Mouse (Mus musculus) midbrain, embryonic 16.5 days (tissue): ENCODE data around the gene Tns4. TPM values are rescaled to one million over a fixed set of nuclear protein-coding genes. Genes with fewer than 3 reads are reported as not detected.

Experiments
- ATAC-seq: fragments of 200-750 bp; cut with Nextera tagmentation; 2 replicates; pipeline ENCODE4 v1.8.0; 2017; ENCODE audit warnings: moderate TSS enrichment
- H3K27ac ChIP-seq: fragments of 300-500 bp; sonication (generic); 2 replicates; pipeline ENCODE4 v1.5.1; 2014; ENCODE audit warnings: mild to moderate bottlenecking, low read length, mixed read lengths
- H3K27me3 ChIP-seq: fragments of 300-500 bp; sonication (generic); 2 replicates; pipeline ENCODE4 v1.6.1; 2014; ENCODE audit warnings: low read depth, low read length, mixed read lengths; ENCODE audit not compliant: control insufficient read depth, insufficient read depth
- H3K36me3 ChIP-seq: fragments of 300-500 bp; sonication (generic); 2 replicates; pipeline ENCODE4 v1.6.1; 2014; ENCODE audit warnings: mild to moderate bottlenecking, low read length, moderate library complexity, mixed read lengths; ENCODE audit not compliant: control insufficient read depth, insufficient read depth
- H3K4me1 ChIP-seq: fragments of 300-500 bp; sonication (generic); 2 replicates; pipeline ENCODE4 v1.6.1; 2014; ENCODE audit warnings: mild to moderate bottlenecking, low read length, mixed read lengths; ENCODE audit not compliant: control insufficient read depth, insufficient read depth
- H3K4me2 ChIP-seq: fragments of 300-500 bp; sonication (generic); 2 replicates; pipeline ENCODE4 v1.6.1; 2014; ENCODE audit warnings: mild to moderate bottlenecking, low read length, mixed read lengths
- H3K4me3 ChIP-seq: fragments of 300-500 bp; sonication (generic); 2 replicates; pipeline ENCODE4 v1.5.1; 2014; ENCODE audit warnings: low read depth, mild to moderate bottlenecking, low read length, moderate library complexity, mixed read lengths
- H3K9ac ChIP-seq: fragments of 300-500 bp; sonication (generic); 2 replicates; pipeline ENCODE4 v1.6.1; 2014; ENCODE audit warnings: low read depth, low read length, mixed read lengths
- H3K9me3 ChIP-seq: fragments of 300-500 bp; sonication (generic); replicated peaks from 2 replicates; pipeline ENCODE4 v1.6.1; 2014; ENCODE audit warnings: mild to moderate bottlenecking, low read length, mixed read lengths; ENCODE audit not compliant: control insufficient read depth, poor library complexity, severe bottlenecking
- WGBS: fragments of 180-500 bp; shearing (Covaris S2); extraction: QIAGEN DNeasy Blood & Tissue Kit; methylation state at CpG from one replicate; pipeline ENCODE4 v1.1.7; 2014; 5-methylcytosine and 5-hydroxymethylcytosine counted together
- polyA plus RNA-seq: library from polyadenylated mRNA; unstranded; fragments of >200 nt; fragmentation: Nextera tagmentation; extraction: Ambion mirVana; gene quantifications from 2 replicates; pipeline ENCODE4 v1.2.1, GENCODE M21; 2015

The Tns4 gene
- polyA plus RNA-seq, 1 experiment from 2014 or later = 0.09 TPM

- no peak overlapping the region for H3K27ac ChIP-seq
- no peak for ATAC-seq
- H3K4me1 ChIP-seq = no peaks in the 10 kb centered on the region
- H3K4me3 ChIP-seq = no peak overlapping the region
- H3K36me3 ChIP-seq = no peaks in the 10 kb centered on the region
- H3K9ac ChIP-seq = no peak overlapping the region
- no peaks in the 10 kb centered on the region for H3K9me3 ChIP-seq
- no peaks in the 10 kb centered on the region for H3K27me3 ChIP-seq
- WGBS = 89% methylated on average over 9 of the region's 9 CpGs
- no peak overlapping the region for H3K4me2 ChIP-seq
These were observed 4.7 kb downstream of the Tns4 start for GRCm38 (mm10) chr11:99084366-99084765.

GRCm38 (mm10) chr11:99083516-99083915, 5.6 kb downstream of the Tns4 start:
- H3K9me3 ChIP-seq = no peaks in the 10 kb centered on the region
- H3K36me3 ChIP-seq = no peaks in the 10 kb centered on the region
- H3K4me3 ChIP-seq = no peak overlapping the region
- H3K9ac ChIP-seq = no peak overlapping the region
- H3K27me3 ChIP-seq = no peaks in the 10 kb centered on the region
- 88% methylated on average over 8 of the region's 8 CpGs for WGBS
- H3K4me2 ChIP-seq = no peak overlapping the region
- ATAC-seq = no peak
- H3K27ac ChIP-seq = no peak overlapping the region
- H3K4me1 ChIP-seq = no peaks in the 10 kb centered on the region

GRCm38 (mm10) chr11:99082098-99082497, 7.0 kb downstream of the Tns4 start:
- Histone ChIP-seq H3K4me1 (no peaks in the 10 kb centered on the region), H3K27me3 (no peaks in the 10 kb centered on the region), H3K9me3 (no peaks in the 10 kb centered on the region), H3K4me3 (no peak overlapping the region), H3K4me2 (no peak overlapping the region), H3K27ac (no peak overlapping the region), H3K36me3 (no peaks in the 10 kb centered on the region), H3K9ac (no peak overlapping the region)
- WGBS = 73% methylated on average over 7 of the region's 8 CpGs
- no peak for ATAC-seq

DNA sequence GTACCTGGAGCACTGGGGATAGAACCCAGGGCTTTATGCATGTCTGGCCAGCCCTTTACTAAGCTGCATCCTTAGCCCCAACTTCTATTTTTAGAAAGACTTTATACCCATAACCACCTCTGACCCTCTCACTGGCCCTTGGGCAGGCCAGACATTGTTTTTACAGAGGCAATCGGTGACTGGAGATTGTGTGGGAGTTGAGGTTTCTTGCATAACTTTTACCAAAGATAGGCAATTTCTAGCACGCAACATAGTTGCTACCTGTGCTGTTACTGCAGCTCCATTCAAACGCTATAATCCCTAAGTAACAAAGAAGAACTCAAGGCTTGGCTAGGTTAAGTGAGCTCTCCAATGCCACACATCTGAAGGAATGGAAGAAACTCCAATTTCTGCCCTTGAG, 7.5 kb downstream of the Tns4 start:
- no peaks in the 10 kb centered on the region for H3K27me3 ChIP-seq
- ATAC-seq = no peak
- 80% methylated on average over 3 of the region's 3 CpGs for WGBS

DNA sequence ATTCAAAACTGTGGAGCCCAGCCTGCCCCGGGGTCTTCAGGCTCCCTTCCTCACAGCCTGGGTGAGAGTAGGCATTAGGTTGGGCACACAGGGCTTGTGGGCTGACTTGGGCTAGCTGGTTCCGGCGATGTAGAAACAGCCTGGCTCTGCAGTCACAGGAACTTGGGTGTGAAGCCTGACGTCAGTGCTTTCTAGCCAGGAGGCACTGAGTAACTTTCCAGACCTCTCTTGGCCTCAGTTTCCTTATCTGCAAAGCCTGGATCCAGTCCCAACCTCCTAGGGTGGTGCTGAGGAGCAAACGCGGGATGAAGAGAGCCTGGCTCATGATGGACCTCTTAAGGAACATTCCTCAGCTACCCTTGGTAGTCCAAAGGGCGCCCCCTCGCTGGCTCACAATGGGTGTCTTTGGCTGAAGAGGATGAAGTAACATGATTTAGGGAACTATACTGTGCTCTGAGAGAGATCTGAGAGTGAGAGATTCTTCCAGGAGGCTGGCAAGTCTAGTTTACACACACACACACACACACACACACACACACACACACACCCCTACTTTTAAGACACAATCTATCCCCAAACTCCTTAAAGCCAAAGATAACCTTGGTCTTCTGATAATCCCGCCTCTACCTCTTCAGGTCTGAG, 8.1 kb downstream of the Tns4 start:
- Histone ChIP-seq H3K27me3 (no peaks in the 10 kb centered on the region), H3K9ac (no peak overlapping the region)
- WGBS = 91% methylated on average over 9 of the region's 9 CpGs

More for the DNA sequence above, 7.5 kb downstream of the Tns4 start:
- Histone ChIP-seq H3K27ac (no peak overlapping the region), H3K9me3 (no peaks in the 10 kb centered on the region), H3K4me2 (no peak overlapping the region), H3K4me1 (no peaks in the 10 kb centered on the region), H3K36me3 (no peaks in the 10 kb centered on the region), H3K4me3 (no peak overlapping the region), H3K9ac (no peak overlapping the region)

GRCm38 (mm10) chr11:99077869-99078268, 11.2 kb downstream of the Tns4 start:
- Histone ChIP-seq H3K36me3 (no peaks in the 10 kb centered on the region), H3K9me3 (no peaks in the 10 kb centered on the region), H3K4me1 (no peaks in the 10 kb centered on the region), H3K27ac (no peak overlapping the region), H3K4me2 (no peak overlapping the region), H3K9ac (no peak overlapping the region), H3K4me3 (no peak overlapping the region), H3K27me3 (no peaks in the 10 kb centered on the region)
- WGBS = 90% methylated on average over 8 of the region's 8 CpGs
- no peak for ATAC-seq

More for the DNA sequence above, 8.1 kb downstream of the Tns4 start:
- Histone ChIP-seq H3K9me3 (no peaks in the 10 kb centered on the region), H3K27ac (no peak overlapping the region), H3K4me2 (no peak overlapping the region), H3K4me3 (no peak overlapping the region), H3K36me3 (no peaks in the 10 kb centered on the region), H3K4me1 (no peaks in the 10 kb centered on the region)
- ATAC-seq = no peak

GRCm38 (mm10) chr11:99076744-99077319, 12.3 kb downstream of the Tns4 start:
- Histone ChIP-seq H3K27ac (no peak overlapping the region), H3K9me3 (no peaks in the 10 kb centered on the region), H3K36me3 (no peaks in the 10 kb centered on the region), H3K27me3 (no peaks in the 10 kb centered on the region), H3K4me1 (0 out of 2 replicates have a peak, but pooled peaks cover 4% of the 10 kb centered on the region), H3K9ac (no peak overlapping the region), H3K4me2 (no peak overlapping the region), H3K4me3 (no peak overlapping the region)
- 89% methylated on average over 5 of the region's 5 CpGs for WGBS
- ATAC-seq = no peak

DNA sequence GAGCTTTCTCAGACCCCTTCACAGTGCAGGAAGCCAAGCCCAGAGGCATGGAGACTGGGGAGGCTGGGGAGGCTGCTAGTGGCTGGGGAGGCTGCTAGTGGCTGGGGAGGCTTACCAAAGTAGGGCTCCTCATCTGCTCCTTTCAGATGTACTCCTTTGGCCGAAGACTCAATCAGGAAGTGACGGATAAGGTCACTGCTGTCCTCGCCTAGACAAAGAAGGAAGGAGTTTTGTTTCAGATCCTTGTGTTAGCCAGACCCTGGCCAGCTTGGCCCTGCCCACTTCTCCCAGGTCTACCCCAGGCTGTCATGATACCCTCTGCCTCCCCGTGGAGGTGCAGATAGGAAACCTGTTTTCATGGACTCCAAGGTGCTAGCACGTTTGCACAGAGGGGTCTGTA, 15.3 kb downstream of the Tns4 start:
- 69% methylated on average over 5 of the region's 5 CpGs for WGBS
- H3K27ac ChIP-seq = no peak overlapping the region
- no peaks in the 10 kb centered on the region for H3K36me3 ChIP-seq
- no peaks in the 10 kb centered on the region for H3K9me3 ChIP-seq
- no peak overlapping the region for H3K4me3 ChIP-seq
- H3K4me2 ChIP-seq = no peak overlapping the region
- 0 out of 2 replicates have a peak, but pooled peaks cover 4% of the 10 kb centered on the region for H3K4me1 ChIP-seq
- ATAC-seq = no peak
- H3K27me3 ChIP-seq = no peaks in the 10 kb centered on the region
- no peak overlapping the region for H3K9ac ChIP-seq

DNA sequence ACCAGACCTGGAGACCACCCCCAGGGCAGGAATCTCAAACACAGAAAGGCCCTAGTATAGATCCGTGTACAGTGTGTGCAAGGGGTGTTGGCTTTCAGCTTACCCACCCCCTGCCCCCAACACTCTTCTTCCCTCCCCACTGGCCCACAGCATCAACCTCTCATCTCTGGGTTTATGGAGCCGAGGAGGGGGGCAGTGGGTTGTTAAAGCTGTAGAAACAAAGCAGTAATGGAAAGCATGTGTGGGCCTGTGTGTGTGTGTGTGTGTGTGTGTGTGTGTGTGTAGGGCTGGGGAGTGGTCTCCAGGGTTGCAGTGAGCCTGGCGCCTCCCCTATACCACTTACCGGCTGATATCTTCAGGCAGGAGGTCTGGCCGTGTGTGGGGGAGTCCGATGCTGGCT, 17.2 kb downstream of the Tns4 start:
- H3K27ac ChIP-seq = no peak overlapping the region
- H3K4me1 ChIP-seq = 0 out of 2 replicates have a peak, but pooled peaks cover 4% of the 10 kb centered on the region
- WGBS = 40% methylated on average over 6 of the region's 6 CpGs
- H3K4me3 ChIP-seq = no peak overlapping the region
- H3K4me2 ChIP-seq = no peak overlapping the region
- H3K9ac ChIP-seq = no peak overlapping the region
- no peaks in the 10 kb centered on the region for H3K9me3 ChIP-seq
- no peaks in the 10 kb centered on the region for H3K27me3 ChIP-seq
- no peak for ATAC-seq
- no peaks in the 10 kb centered on the region for H3K36me3 ChIP-seq
